Mouse (Mus musculus) frontal cortex, postnatal 10 days (tissue): ENCODE data around the gene Vti1a.

ENCODE experiments used
- DNase-seq, 2 experiments: peaks; one replicate each; pipeline ENCODE4 v3.0.0; 2022; ENCODE audit warnings: low spot score in 2 of 2, mixed read lengths in 1 of 2

Gene Vti1a

DNA sequence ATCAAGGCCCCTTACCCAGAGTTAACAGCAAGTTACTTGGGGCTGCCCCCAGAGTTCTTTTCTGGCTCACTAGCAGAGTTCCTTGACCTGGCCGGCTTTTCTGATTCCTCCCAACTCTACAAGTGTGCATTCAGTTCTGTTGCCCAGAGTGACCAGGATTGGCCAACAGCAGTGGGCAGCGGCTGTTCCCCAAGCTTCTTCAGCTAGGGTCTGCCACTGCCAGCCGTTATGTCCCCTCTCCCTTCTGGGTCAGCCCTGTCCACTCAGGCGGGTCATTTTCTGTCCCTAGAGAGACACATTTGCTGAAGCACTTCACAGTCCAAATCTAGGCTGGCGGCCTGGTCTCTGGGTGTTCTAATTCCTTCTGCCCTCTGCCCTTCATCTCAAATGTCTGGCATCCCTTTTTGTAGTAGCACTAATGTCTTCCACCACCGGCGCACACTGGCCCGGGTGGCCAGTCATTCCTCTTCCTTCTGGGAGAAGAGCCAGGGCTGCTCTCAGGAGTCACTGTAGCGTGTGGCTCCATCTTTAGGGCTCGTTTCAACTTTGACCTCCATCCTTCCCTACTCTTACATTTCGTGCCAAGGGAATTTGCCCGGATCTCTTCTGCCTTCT lies 305.0 kb downstream of the Vti1a start:
- no peak for DNase-seq

DNA sequence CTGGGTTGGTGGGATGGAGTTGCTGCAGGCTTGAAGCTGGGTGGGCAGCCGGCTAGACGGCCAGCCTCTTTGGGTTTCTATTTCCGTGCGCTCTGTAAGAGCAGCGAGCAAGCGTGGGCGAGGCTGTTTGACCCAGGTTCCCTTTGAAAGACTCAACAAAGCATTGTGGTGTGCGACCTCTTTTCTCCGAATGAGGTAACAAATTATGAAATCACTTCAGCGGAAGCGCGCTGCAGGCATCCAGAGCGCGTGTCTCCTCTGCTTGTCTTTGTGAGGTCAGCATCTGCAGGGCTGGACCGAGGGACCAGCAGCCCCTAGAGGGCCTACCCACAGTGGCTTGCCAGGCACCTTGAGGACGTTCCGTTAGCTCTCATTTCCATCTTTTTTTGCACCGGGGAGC lies 306.7 kb downstream of the Vti1a start:
- no peak for DNase-seq

DNA sequence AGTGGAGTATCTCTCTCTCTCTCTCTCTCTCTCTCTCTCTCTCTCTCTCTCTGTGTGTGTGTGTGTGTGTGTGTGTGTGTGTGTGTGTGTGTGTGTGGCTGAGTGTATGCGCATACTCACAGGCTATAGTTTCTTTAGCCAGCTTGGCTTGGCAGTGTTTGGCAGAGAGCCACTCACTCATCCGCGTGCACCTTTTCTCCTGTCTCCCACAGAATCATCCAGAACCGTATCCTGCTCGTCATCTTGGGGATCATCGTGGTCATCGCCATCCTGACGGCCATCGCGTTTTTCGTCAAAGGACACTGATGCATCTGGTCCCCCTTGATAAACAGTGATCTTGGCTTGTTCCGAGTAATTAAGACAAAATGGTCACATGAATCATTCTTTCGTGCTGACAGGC lies 307.5 kb downstream of the Vti1a start:
- no peak for DNase-seq

DNA sequence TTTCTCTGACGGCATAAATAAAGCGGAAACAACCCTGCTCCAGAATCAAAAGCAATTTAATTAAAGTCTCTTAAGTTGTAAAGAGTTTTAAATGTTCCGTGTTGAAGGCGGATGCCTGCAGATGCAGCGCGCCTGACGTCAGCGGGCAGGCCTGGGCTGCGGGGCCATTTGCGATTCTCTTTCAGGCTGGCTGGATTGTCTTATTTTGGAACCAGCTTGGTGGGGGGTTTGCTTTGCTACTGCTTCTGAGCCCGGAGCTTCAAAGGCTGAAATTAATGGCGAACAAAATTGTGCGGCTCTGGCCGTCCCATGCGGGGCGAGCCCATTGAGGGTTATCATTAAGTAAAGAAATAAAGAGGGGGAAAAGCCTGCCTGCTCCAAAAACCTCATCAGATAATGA lies 310.4 kb downstream of the Vti1a start:
- DNase-seq, result no peak

DNA sequence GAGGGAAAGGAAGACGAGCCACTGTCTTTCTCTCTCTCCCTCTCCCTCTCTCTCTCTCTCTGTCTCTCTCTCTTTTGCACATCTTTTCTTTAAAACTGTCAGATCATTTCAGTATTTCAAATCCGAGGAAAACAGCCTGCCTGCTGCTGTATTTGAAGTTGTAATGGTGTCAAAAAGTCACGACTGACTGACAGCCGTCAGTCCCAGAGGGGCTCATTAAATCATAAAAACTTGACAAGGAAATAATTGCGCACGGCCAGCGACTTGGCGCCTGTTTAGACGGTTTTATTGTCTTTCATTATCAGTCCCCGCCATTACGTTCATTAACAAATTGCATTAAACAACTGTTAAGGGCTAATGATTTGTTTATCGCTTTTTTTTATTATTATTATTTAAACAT lies 310.9 kb downstream of the Vti1a start:
- DNase-seq, result no peak

DNA sequence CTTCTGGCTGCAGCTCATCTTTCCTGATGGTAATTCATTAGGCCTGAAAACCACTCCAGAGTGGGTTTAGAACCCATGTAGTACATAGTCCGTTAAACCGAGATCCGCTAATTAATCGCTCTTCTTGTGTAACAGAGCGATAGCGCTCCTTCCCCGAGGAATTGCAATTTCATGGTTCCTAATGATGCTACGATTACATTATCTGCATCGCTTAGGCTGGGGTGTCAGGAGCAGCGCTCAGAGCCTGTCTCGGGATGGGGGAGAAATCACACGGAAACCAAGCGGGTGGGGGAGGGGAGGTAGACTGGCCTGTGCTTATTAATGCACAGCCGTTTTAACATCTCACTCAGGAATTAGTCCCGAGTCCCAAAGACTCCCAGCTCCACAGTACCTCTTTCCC lies 319.4 kb downstream of the Vti1a start:
- no peak for DNase-seq

DNA sequence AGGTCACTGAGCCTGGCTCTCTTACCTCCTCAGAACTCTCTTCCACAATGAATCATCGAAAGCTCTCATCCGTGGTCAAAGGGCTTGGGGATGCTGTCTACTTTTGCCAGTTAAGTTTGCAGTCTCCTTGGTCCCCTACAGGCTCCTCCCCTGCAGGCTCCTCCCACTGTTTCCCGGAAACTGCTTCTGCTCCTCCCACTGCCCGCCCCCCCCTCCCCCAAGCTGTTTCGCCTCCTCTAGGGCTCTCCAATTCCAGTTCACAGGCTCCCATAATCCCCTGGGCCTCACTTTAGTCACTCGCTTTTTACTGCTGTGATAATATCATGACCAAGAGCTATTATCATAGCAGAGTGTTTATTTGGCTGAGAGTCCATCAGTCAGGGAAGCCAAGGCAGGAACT lies 324.2 kb downstream of the Vti1a start:
- DNase-seq, result no peak

DNA sequence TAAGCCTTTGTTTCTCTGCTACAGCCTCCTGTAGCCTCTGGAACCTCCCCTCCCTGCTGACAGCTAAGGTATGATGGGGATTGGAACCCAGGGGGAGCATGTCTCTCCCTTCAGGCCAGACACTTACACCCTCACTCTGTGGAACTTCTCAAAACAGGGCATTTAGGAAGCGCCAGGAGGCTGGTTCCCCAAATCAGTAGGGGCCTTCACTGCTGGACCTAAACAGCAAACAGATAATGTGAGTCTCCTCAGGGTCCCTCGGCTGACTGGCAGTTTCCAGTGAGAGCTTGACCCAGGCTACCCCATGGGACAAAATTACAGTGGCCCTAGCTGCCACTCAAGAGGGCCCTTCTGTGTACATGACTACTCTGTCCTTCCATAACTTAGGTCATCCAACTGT lies 325.8 kb downstream of the Vti1a start:
- DNase-seq, result no peak

DNA sequence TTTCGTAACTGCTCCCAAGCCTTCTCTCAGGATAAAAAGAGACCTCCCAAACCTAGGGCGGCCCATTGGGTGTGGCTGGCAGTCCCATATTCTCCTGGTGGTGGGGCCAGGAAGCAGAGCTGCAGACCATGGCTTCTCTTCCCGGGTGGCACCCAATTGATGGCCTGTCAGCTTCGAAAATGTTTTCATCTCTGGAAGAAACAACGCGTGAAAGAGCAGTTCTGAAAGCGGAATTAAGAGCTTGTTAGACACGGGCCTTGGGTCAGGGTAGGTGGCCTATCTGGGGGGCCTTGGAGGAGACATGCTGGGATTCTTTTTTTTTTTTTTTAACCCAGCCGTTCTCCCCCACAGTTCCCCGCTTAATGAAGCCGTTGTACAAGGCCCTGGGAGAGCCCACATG lies 326.3 kb downstream of the Vti1a start:
- DNase-seq, result no peak

DNA sequence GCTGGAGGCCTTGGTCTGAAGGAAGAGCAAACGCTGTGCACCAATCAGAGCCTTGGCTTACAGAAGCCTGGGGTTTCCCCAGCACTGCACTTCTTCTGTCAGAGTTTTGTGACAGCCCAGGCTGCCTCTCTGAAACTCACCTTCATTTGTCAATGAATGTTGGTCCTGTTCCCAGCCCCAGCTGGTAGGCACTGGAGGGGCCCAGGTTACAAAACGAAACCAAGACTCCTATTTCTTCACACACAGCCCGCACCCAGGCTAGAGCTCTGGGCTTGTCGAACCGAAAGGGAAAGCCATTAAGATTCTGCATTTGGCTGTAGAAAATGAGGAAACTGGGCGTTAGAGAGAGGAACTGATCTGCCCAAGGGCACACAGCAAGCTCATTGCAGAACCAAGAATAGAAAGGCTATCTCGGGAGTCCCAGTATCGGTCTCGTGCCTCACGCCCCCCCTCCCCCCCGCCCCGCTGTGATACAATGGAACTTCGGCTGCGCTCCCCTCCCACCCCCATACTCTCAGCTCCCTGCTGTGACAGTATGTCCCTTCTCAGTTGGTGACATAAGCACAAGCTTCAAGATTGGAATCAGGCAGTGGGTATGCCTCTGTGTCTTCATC lies 327.3 kb downstream of the Vti1a start:
- peak in 1 of 2 experiments; percentile 27 for DNase-seq

DNA sequence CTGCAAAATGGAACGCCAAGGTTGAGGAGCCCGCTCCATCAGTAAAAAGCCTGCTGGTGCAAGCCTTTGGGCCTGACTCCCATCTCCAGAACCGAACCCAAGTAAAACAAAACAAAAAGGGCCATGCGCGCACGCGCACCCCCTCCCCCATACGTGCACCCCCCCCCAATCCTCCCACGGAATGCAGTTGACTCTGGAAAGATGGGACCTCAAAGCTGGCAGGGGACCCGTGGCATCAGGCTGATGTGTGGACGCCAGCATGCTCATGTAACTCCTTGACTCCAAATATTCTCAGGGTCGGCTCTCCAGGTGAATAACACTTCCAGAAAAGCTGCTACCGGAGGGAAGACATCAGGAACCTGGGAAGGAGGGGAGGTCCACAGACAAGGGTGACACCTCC lies 327.8 kb downstream of the Vti1a start:
- no peak for DNase-seq

DNA sequence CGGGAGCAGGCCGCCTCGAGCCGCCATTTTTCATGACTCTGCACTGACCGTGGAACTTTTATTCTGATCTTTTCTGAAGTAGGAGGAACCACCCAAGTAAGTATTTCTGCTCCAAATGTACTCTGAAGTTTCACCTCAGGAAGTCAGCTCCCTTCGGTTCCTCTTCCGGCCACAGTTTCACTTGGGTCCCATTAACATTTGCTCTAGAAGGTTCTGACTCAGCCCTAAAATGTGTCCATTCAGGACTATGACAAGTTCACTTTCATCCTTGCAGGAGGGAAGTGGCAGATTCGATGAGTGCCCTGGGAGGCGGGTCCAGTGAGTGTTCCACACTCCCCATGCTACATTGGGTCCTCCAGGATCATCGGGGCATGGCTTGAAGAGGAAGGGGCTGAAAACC lies 333.3 kb downstream of the Vti1a start:
- no peak for DNase-seq

DNA sequence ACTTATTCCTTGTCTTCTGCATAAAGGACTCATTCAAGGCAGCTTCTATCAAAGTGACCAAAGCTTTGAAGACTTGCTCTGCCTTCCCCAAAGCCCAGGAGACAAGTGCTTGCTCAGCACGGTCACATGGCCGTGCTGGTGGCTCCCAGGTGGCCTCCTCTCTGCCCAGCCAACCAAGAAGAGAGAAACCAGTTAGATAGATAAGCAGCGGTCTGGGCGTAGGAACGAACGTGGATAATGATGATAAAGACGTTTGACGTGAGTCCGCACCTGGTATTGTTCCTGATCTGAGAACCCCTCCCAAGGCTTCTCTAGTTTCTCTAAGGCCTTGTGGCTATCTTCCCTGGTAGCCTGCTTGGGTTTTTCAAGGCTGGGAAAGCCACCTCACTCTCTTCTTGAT lies 334.9 kb downstream of the Vti1a start:
- DNase-seq, result no peak

DNA sequence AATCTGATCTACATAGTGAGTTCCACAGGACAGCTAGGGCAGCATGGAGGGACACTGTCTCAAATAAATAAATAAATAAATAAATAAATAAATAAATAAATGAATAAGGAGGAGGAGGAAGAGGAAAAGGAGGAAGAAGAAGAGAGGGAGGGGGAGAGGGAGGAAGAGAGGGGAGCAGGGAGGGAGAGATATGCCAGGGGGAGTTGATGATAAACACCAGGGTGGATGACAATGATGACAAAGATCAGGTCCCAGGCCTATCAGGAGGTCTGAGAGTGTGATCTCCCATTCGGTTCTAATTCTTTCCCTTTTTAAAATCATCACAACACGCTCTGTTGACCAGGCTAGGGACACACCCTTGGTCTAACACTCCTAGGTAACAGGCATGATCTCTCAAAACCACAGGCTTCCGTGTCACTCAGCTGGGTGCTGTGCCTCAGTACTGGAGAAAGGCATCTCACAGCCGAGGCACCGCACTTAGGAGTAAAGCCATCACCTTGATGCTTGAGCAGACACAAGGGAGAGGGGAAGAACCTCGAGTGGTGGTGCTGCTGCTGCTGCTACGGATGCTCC lies 336.7 kb downstream of the Vti1a start:
- no peak for DNase-seq

DNA sequence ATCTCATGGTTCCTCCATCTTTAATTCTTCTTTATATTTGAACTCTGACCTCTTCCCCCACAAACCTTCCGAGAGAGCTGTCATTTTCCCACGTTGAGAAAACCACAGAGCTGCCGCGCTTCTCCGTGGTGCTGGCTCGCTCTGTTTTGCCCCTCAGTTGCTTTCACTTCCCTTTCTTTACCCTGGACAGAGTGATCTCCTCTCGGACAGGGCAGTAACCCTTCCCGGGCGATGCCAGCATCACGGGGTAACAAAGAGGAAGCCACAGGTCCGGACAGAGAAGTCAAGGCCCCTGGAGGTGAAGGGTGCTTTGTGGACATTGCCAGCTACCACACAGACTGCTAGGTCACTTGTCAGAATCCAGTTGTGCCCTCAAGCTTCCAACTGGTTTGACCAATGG lies 344.1 kb downstream of the Vti1a start:
- DNase-seq, result peak in 1 of 2 experiments; percentile 23

DNA sequence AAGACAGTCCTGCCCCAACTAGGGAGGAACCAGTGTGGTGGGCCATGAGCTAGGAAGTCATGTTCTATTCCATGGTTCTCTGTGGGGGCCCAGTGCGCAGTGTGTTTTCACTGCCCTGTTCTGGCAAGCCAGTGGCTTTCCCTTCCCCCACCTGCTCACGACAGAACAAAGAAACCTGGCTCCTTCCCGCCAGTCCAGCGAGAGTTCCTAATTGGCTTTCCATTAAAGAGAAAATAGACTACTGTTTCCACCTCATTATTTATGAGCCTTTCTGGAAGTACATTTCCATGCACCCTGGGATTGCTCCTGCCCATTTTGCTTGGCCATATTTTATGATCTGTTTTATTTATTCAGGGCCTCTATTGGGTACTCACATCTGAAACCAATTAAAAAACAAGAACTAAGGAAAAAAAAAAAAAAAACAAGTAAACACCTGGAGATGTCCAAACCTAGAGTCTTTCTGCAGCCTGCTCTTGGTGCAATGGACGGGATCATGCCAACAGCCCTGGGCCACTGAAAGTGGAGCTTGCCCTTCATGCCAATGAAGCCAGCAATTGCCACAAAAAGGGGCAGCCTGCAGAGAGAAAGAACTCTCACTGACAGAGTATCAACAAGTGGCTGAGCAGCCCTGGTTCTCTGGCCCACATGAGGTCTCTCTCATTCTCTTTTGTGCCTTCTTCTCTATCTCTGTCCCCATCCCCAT lies 346.6 kb downstream of the Vti1a start:
- no peak for DNase-seq

DNA sequence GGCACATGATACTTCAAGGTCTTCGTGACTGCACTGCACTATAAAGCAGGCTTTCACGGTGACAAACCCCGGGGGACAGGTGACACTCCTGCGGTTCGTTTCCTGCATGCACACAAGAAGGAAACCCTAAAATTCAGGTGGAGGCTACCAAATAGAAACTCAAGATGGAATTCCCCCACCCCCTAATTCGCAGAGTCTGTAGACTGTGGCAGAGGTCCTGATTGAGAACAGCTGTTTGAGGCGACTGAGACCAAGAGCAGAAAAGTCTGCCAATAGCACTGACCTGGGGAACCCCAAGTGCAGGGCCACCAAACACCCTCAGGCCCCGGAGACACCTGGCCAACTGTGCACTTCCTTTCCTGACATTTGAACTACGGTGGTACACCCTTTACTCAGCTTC lies 351.7 kb downstream of the Vti1a start:
- no peak for DNase-seq

DNA sequence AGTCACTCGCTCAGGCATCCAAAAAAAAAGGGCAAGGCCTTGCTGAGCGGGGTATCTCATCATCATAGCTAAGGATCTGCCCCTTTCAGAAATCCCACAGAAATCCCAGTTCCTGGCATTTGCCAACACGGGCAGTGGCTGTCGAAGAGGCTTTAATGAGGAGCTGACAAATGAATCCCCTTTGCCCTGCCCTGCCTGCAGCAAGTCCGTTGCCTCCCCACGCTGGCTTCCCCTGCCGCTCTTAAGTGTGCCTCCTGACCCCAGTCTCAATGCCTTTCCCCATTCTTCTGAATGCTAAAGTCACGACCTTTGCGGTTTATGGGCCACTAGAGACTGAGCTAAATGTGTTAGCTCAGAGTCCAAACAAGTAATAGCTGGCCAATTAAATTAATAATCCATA lies 352.8 kb downstream of the Vti1a start:
- no peak for DNase-seq
